Mouse (Mus musculus): ENCODE results near the gene Nuak1. TPM values are rescaled to one million over a fixed set of nuclear protein-coding genes. Genes with fewer than 3 reads are reported as not detected.

Gene Nuak1
- total RNA-seq, 2 experiments from 2014 or later, result 30.8 to 32.3 TPM

DNA sequence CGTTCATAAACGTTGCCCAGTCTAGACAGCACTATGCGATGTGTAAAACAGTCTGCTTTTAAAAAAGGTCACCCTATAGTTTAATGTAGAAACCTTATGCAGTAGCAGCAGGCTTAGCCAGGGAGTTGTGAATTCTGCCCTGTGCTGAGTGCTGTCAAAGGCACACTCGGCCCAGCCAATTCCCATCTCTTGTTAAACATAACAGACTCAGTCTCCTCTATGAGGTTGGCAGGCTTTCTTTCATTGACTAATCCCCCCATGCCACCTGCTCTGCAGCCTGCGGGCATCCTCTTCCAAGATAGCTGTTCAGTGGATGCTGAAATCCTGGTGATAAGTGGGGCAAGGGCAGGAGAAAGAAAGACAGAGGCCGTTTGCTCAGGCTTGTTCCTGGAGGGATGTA is 27.1 kb downstream of the Nuak1 start:
- intact Hi-C loops (cut with DNase I), result no loop called here

DNA sequence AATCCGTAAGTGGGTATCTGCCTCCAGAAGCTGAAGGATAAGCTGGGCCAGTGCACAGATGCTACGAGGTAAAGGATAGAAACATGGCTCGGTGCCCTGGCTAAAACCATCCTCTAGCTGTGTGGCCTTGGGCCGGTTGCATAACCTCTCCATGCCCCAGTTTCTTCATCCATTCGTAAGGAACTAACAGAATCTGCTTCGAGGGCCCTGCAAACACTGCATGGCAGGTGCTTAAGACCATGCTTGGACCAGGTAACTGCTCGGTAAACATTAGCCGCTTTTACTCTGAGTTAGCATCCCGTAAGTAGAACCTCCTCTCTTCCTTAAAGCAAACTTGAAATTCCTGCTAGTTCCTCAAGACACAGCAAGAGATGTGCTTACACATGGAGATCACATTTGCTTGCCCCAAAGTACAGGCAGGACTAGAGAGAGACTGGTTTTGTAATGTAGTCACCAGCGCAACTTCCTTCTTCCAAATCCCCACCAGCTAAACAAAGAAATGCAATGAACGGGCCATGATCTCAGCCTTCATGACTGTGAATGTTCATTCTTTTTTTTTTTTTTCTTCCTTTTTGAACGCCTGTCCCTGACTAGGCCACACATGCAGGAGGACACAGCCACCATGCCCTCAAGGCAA is 28.0 kb downstream of the Nuak1 start:
- intact Hi-C loops (cut with DNase I), result no loop called here
- no peak for DNase-seq (ENCODE audit: low spot score)

More for the DNA sequence above, 27.1 kb downstream of the Nuak1 start:
- no peak for DNase-seq (ENCODE audit: low spot score)

DNA sequence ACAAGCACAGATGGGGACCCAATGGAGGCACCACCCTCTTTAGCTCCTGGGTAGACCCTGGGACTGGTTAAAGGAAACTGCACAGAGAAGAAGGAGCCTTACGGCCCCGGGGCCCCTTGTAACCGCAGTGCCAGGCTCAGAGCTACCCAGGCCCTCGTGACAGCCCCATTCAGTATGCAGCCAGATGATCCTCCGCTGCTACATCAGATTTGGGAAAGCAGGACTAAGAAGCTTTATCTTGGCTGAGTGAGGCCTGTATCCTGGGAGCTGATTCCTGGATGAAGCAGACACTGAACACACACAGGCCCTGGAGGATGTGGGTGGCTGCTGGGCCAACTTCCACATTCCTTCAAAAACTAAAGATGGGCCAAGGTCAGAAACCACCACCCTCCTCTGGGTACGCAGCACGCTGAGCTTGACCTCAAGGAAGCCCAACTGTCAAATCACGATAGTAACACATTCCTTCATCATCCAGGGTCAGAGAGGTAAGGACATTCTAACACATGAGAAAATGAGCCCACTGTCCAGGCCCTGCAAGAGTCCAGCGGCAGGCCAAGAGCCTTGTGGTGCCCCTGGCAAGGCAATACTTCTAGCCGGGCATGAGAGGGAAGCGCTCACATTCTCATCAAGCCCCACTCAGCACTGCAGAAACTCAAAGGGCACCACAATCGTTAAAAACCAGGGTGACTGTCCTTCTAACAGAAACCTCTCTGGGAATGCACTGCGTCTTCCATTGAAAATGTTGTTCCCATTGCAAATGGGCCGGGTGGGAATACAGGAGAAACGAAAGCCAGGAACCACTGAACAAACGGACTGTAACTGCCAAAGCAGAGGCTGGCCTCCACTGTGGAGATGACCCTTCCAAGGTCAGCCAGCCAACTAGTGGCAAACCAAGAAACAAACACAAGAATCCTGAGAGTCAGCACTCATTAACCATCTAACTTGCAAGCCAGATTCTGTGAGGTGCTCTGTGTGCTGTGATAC is 29.0 kb downstream of the Nuak1 start:
- intact Hi-C loops (cut with DNase I), result no loop called here
- DNase-seq (ENCODE audit: low spot score), result no peak

DNA sequence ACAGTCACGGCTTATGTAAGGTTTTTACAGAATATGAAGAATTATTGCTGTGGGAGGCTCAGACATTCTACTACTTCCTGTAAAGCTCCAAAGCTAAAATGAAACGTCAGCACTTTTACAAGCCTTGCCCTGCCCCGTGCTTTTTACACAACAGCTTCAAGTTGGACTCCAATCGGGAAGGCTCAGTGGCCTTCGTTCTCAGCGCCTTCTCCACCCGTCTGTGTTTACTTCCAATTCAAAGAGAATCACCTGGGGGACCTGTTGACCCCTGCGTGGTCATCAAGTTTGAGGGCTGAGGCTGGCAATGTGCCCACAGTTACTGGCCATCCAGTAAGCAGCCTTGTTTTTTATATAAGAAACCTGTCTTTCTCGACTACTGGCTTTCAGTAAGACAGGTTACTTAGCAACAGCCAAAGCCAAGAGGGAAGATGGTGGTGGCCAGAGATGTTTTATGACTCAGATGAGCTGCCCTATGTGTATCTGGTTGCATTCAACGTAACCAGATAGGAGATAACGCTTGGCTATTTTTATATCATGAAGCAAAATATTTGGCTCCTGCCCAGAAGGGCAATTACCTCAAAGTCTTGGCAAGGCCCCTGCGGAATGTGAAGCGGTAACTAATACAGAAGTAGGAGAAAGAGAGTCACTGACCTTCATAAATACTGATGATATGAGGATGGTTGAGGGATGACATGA is 31.3 kb downstream of the Nuak1 start:
- intact Hi-C loops (cut with DNase I), result no loop called here
- no peak for DNase-seq (ENCODE audit: low spot score)

DNA sequence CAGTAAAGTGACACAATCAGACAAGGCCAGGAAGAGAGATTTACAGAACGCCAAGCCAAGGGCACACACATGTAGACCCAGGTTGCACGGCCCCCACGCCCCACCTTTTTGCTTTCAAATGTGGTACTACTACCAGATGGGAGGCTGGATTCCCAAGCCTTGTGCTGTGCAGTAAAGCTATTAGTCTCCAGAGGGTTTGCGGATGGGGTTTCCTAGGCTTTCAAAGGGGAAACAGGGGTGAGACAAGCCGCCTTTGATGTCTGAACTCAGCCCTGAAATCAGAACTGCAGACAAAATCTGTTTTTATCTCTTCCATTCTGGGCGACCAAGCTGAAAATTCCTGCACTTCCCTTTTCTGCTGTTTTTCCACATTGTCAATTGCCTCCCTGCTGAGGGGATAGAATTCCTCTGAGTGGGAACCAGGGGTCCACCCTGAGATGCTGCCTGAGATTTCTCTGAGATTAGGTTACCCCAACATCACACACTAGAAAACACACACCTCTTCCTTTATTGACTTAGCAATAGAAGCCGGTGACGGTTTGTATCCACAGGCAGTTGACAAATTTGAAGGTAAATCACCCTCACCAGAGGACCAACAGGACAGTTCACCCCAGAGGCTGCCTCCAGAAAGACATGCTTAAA is 35.1 kb downstream of the Nuak1 start:
- intact Hi-C loops (cut with DNase I), result no loop called here
- DNase-seq (ENCODE audit: low spot score), result no peak

DNA sequence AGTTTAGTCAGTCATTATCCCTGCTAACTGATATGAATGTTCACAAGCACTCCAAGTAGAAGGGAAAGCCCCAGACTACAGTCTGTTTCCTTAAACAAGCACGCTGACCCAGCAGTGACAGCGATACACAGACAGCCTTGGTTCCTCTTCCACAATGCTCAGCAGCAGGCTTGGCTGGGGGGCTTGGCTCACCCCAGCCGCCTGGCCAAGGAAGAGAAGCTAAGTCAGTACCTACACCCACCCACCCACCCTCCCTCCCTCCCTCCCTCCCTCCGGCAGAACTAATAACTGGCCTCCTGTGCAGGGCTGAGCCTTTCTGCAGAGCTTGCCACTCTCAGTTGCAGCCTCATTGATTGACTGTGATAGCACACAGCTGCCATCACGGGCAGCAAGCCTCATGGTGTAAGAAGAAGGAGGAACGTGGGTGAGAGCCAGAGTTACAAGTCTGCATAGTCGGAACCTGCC is 38.5 kb downstream of the Nuak1 start:
- intact Hi-C loops (cut with DNase I), result no loop called here
- DNase-seq (ENCODE audit: low spot score), result no peak

DNA sequence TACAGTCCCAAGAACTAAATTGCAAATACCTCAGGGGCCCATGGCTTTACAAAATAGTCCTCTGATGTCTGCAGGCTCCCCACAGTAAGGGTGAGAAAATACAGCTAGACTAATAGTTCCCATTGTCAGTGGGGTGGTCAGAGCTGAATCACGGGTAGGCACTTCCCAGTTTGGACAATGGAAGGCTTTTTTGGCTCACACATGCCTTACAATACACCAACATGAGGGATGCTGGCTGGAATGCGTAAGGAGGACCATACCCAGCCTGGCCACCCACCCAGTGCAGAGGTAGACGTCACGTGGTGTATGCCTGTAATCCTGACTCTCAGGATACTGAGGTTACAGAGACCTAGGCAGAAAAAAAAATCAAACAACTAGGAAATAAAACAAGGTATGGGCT is 39.2 kb downstream of the Nuak1 start:
- DNase-seq (ENCODE audit: low spot score), result no peak
- intact Hi-C loops (cut with DNase I), result no loop called here

DNA sequence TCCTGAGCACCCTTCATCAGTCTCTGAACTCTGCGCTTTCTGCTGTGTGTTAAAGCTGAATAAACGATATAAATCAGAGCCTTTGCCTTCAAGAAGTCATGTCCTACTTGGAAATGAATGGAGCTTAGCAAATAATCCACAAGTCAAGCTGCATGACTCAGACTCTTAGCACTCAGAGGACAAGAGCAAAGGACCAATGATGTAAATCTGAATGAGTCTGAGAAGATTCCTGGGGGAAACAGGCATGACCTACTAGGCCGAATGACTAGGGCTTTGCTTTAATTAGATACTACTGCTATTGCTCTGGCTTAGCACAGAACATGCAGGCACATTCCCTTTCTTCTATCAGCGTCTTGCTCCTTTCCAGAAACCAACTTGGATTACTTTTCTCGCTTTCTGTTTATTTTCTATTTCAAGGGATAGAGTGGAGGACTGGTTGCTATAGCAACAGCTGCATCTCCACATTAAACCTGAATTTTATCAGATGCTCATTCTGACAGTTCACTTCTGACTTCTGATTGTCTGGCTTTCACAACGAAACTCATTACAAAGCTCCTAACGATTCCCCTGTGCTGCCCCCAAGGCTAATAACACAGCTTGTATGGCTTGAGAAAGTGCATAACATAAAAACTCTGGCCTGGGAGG is 40.2 kb downstream of the Nuak1 start:
- intact Hi-C loops (cut with DNase I), result no loop called here
- DNase-seq (ENCODE audit: low spot score), result no peak

DNA sequence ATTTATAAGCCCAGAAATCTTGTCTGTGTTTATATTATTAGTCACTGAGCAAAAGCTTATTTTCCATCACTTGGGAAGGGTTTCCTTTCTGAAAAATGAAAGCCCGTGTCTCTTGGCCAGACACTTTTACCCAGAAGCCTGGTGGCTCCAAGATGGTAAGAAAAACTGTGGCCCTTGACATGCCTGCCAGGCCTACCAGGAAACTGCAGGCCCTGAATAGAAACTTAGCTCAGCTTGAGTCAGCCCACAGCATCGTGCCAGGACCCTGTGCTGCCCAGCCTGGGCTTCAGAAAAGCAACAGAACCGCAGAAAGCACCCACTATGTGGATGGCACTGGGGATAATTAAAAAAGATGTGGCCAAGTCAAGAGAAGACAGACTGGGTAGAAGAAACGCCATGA is 43.1 kb downstream of the Nuak1 start:
- no peak for DNase-seq (ENCODE audit: low spot score)
- intact Hi-C loops (cut with DNase I), result no loop called here

DNA sequence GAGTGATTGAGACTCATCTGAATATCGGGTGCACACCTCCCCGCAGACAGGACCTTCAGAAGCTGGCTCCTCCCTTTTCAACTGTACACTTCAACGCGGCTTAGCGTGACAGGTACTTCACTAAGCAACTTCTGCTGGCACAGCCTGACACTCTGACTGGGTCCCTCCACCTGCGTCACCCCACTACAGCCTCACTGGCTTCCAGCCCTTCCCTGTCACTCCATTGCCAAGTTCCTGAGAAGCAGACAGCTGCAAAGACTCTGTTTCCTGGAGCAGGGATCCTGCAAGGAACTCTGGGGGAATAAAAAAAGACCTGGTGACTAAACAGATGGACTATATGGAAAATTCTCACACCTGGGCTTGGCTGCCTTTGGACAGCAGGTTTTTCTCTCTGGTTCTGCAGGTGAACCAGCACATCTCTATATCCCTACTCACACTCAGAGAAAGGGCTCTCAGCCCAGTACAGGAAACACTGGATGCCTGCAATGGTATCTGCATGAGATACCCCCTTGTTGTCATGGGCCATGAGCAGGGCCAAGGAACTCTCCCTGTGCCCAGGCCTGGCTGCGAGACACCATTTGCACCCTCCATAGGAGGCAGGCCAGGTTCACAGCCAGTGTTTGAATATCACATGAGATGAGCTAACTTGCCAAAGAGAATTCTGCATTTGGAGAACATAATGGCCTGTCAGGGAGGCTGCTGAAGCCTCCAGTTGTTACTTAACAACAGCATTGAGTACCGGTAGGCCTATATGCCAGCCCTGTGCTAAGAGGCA is 44.3 kb downstream of the Nuak1 start:
- DNase-seq (ENCODE audit: low spot score), result no peak
- intact Hi-C loops (cut with DNase I), result no loop called here

DNA sequence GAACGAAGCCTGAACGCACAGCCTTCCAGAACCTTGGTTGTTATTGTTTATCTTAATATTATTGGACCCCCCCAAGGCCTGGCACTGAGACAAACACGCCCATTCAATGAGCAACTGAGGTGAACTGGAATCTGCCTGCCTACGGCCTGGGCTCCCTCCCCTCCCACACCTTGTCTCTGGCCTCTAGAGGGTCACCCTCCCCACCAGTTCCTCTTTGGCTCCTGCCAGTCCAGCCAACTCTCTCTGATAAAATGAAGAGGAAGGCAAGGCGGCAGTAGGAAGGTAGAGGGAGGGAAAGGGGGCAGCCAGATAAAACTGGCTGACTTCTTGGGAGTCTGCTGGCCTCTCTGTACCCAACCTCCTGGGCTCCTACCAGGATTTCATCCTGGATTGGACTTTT is 45.1 kb downstream of the Nuak1 start:
- DNase-seq (ENCODE audit: low spot score), result no peak
- intact Hi-C loops (cut with DNase I), result no loop called here

DNA sequence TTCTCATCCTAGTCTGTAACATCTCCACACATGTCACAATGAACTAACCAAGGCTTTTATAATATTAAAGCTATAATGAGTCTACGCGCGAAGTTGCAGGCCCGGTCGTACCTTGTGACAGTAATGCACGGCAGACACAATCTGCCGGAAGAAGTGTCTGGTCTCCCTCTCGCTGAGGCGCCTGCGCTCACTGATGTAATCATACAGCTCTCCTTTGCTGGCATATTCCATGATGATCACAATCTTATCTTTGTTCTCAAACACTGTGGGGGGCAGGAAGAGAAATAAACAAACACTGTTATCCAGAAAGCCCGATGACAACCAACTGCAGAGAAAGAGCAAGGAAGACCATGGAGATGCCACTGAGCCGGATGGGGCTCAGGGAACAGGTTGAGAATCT is 46.5 kb downstream of the Nuak1 start:
- intact Hi-C loops (cut with DNase I), result no loop called here
- DNase-seq (ENCODE audit: low spot score), result no peak

DNA sequence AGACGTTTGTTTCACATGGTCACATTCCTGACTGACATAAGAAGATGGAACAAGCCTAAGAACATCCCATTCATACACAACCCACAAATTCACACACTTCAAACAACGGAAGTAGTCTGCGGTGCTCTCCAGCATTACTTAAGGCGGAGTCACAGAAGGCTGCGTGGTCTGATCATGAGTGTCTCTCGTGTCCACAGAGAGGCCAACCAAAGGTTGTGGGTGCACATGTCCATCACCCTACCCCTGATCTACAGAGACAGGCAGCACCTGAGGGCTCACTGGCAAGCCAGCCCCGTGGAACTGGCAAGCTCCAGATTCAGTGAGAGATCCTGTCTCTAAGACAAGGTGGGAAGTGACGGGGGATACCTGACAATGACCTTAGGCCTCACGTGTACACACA is 47.0 kb downstream of the Nuak1 start:
- intact Hi-C loops (cut with DNase I), result no loop called here
- no peak for DNase-seq (ENCODE audit: low spot score)

DNA sequence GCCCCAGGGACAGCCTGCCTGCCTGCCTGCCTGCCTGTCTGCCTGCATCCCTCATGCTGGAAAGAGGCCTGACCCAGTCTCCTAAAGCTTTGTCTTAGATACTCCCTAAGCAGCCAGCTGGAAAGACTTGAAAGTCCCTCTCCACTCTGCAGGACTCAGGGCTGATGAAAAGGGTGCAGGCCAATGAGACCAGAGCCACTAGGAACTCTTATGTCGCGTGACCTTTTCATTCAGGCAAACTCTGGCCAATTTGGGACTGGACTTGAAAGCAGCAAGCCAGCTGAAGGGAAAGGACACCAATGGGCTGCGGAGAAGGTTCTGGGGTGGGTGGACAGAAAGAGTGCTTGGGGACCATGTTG is 47.7 kb downstream of the Nuak1 start:
- DNase-seq (ENCODE audit: low spot score), result no peak
- intact Hi-C loops (cut with DNase I), result no loop called here

DNA sequence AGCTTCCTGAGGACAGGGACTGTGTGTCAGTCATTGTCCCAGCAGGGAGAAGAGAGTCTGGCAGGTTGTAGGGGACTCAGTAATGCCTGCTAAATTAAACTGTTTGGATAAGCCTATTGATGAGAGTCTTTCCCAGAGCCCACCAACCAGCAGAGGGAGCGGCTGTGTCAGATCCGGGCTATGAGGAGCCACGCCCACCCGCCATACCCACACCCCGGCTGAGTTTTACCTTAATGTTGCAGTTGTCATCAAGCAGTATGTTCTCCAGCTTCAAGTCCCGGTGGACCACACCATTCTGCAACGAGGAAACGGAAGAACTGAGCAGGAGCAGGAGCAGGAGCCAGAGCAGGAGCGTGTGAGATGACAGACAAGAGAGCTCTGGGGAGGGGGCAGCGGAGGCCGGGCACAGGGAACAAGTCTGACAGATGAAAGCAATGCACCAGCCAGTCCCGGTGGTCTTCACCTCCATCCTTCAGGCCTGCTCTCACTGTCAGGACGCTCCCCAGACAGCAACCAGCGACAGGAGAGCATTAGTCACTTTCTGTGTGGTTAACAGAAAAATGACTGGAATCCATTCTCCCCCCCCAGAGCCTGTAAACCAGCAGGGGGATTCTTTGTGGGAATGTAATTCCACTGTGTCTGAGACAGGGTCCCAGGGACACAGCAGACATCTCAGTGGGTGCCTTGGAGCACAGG is 48.2 kb downstream of the Nuak1 start:
- intact Hi-C loops (cut with DNase I), result no loop called here
- no peak for DNase-seq (ENCODE audit: low spot score)

DNA sequence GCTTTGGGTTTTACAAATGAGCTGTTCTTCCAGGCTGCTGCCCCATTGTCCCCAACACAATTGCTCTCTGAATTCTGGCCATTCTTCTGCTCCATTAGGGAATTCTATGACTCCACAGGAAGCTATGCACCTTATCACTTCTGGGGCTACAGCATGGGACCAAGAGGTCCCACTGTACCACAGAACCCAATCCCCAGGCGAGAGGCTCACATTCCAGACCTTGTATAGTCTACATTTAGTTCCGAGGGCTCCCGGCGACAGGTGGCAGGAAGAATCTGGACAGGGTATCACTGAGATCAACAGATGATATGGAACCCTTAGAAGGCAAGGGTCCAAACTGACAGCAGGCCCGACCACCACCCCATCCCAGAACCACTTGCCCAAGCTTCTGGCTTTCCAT is 50.7 kb downstream of the Nuak1 start:
- intact Hi-C loops (cut with DNase I), result loop anchor here (2.0 kb wide), 1 partner anchor 49 kb away; no protein-coding TSS in a partner anchor
- no peak for DNase-seq (ENCODE audit: low spot score)

DNA sequence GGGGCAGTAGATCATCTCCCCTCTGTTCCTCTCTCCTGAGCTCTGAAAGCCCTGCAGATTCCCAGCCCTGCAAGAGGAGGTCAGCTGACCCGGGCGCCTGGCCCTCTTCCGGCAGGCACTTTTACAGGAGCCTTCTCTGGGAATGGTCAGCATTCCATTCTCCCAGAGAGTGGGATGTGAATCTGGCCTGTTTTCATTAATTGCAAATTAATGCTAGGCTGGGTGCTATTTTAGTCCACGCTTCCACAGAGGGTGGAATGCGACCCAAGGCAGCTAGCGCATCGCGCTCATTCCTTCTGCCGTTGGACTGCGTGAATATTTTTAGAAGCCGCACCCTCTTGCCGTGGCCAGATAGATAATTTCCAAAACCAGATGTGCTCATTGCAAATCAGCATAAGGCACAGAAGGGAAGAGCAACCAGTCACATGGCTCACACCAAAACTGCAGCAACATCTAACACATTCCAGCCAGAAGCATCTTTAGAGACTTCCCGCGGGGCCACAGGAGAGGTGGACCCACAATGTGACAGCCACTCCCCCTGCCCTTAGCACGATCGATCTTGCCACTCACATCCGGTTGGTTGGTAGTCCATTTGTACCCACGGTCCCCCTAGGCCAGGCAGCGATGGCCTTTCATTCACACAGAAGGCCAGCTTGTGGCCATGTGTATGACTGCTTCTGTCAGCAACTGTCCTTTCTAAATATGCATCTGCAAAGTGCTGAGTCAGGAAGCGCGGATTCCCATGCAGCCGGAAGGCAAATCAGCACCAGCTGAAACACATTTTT is 51.8 kb downstream of the Nuak1 start:
- intact Hi-C loops (cut with DNase I), result no loop called here
- peak; percentile 47 for DNase-seq (ENCODE audit: low spot score)

DNA sequence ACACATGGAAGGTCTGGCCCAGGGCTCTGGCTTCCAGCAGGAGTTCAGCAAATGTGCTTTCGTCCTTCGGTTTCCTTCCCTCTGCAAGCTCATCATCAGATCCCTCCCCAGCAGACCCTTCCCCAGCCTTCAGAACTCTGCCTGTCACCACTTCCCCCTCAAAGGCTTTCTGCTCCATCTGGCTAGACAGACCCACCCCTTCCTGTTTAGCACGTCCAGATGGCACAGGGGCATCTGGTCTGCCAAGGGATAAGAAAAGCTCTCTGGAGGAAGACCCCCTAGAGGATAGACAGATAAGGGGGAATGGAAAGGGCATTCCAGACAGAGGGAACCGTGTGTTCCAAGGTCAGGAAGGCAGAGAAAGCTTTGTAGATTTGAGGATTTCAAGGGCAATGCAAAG is 53.1 kb downstream of the Nuak1 start:
- no peak for DNase-seq (ENCODE audit: low spot score)
- intact Hi-C loops (cut with DNase I), result no loop called here
